Mouse (Mus musculus): ENCODE data around the gene Ptpn7. TPM values are rescaled to one million over a fixed set of nuclear protein-coding genes. Genes with fewer than 3 reads are reported as not detected.

Gene Ptpn7
- total and polyA plus RNA-seq, 2 experiments from 2014 or later, result 0.30 to 3.9 TPM

- DNase-seq (ENCODE audit: low spot score) (no peak), ATAC-seq (ENCODE audit: insufficient read depth, low read depth) (no peak)
Observed at GRCm38 (mm10) chr1:135090914-135091313, 41.6 kb upstream of the Ptpn7 start.

GRCm38 (mm10) chr1:135094723-135095122 lies 37.8 kb upstream of the Ptpn7 start:
- H3K4me1 ChIP-seq (ENCODE audit: control insufficient read depth, insufficient read depth), result peaks cover 37% of the 10 kb centered on the region
- H3K4me3 ChIP-seq (ENCODE audit: low read depth, low read length), result no peak overlapping the region
- H3K4me2 ChIP-seq (ENCODE audit: low read depth, low read length), result no peak overlapping the region
- DNase-seq (ENCODE audit: low spot score) (no peak), ATAC-seq (ENCODE audit: insufficient read depth, low read depth) (no peak)
- TF ChIP-seq EP300 (IDR thresholded peaks at IDR 0.05; ENCODE audit: low read depth) (no peak), CTCF (IDR thresholded peaks at IDR 0.05; ENCODE audit: low read depth) (no peak)
- 35% methylated on average over 7 of the region's 7 CpGs for WGBS
- H3K9me3 ChIP-seq (replicated peaks; ENCODE audit: control insufficient read depth, low read length), result no peaks in the 10 kb centered on the region
- H3K9ac ChIP-seq (replicated peaks; ENCODE audit: low read depth, low read length), result no peak overlapping the region
- peaks cover 3% of the 10 kb centered on the region; the same call in 1 of the 2 replicates for H3K27me3 ChIP-seq (ENCODE audit: control insufficient read depth, insufficient read depth, low read length)
- H3K36me3 ChIP-seq (replicated peaks; ENCODE audit: control insufficient read depth, insufficient read depth, low read length), result no peaks in the 10 kb centered on the region
- peak overlapping the region; percentile 31 for H3K27ac ChIP-seq (ENCODE audit: low read depth)

More at GRCm38 (mm10) chr1:135090914-135091313, 41.6 kb upstream of the Ptpn7 start:
- Histone ChIP-seq H3K27me3 (ENCODE audit: control insufficient read depth, insufficient read depth, low read length) (peaks cover 13% of the 10 kb centered on the region; the same call in 1 of the 2 replicates), H3K4me2 (ENCODE audit: low read depth, low read length) (no peak overlapping the region), H3K9ac (replicated peaks; ENCODE audit: low read depth, low read length) (no peak overlapping the region), H3K4me1 (ENCODE audit: control insufficient read depth, insufficient read depth) (peaks cover 14% of the 10 kb centered on the region), H3K9me3 (replicated peaks; ENCODE audit: control insufficient read depth, low read length) (no peaks in the 10 kb centered on the region), H3K27ac (ENCODE audit: low read depth) (no peak overlapping the region), H3K36me3 (replicated peaks; ENCODE audit: control insufficient read depth, insufficient read depth, low read length) (no peaks in the 10 kb centered on the region), H3K4me3 (ENCODE audit: low read depth, low read length) (no peak overlapping the region)
- 59% methylated on average over 3 of the region's 3 CpGs for WGBS
- TF ChIP-seq CTCF (IDR thresholded peaks at IDR 0.05; ENCODE audit: low read depth) (no peak), EP300 (IDR thresholded peaks at IDR 0.05; ENCODE audit: low read depth) (no peak)

DNA sequence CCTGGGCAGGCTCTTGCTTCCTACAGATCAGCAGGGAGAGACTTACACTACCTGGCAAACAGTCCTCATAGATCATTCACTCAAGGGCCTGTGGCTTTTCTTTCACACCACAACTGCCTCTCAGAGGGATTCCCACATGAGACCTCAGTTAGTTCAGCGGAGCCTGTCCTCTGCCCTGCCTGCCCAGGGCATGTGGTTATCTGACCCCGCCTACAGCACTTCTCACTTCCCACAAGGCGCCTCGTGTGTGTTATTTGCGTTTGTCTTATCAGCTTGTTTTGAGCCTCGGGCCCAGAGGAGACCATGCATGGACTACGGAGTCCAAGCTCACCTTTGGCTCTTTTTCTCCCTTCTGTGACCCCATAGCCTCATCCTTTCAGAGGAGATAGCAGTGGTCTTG lies 37.3 kb upstream of the Ptpn7 start:
- H3K4me2 ChIP-seq (ENCODE audit: low read depth, low read length), result no peak overlapping the region
- no peak; the same call in 1 of the 2 replicates for TF ChIP-seq CTCF (IDR thresholded peaks at IDR 0.05; ENCODE audit: low read depth)
- no peak for TF ChIP-seq EP300 (IDR thresholded peaks at IDR 0.05; ENCODE audit: low read depth)
- peaks cover 37% of the 10 kb centered on the region for H3K4me1 ChIP-seq (ENCODE audit: control insufficient read depth, insufficient read depth)
- ATAC-seq (ENCODE audit: insufficient read depth, low read depth) (peak; percentile 40), DNase-seq (ENCODE audit: low spot score) (peak; percentile 69)
- no peaks in the 10 kb centered on the region for H3K9me3 ChIP-seq (replicated peaks; ENCODE audit: control insufficient read depth, low read length)
- H3K4me3 ChIP-seq (ENCODE audit: low read depth, low read length), result no peak overlapping the region
- WGBS, result 9% methylated on average over 7 of the region's 7 CpGs
- H3K9ac ChIP-seq (replicated peaks; ENCODE audit: low read depth, low read length), result no peak overlapping the region
- H3K27me3 ChIP-seq (ENCODE audit: control insufficient read depth, insufficient read depth, low read length), result peaks cover 1% of the 10 kb centered on the region; the same call in 1 of the 2 replicates
- H3K27ac ChIP-seq (ENCODE audit: low read depth), result peak overlapping the region; percentile 31
- no peaks in the 10 kb centered on the region for H3K36me3 ChIP-seq (replicated peaks; ENCODE audit: control insufficient read depth, insufficient read depth, low read length)

- Histone ChIP-seq H3K4me1 (ENCODE audit: control insufficient read depth, insufficient read depth) (peaks cover 37% of the 10 kb centered on the region), H3K9me3 (replicated peaks; ENCODE audit: control insufficient read depth, low read length) (no peaks in the 10 kb centered on the region), H3K27ac (ENCODE audit: low read depth) (0 out of 2 replicates have a peak overlapping the region, but pooled peaks have one; percentile 31), H3K4me3 (ENCODE audit: low read depth, low read length) (no peak overlapping the region), H3K9ac (replicated peaks; ENCODE audit: low read depth, low read length) (no peak overlapping the region), H3K27me3 (ENCODE audit: control insufficient read depth, insufficient read depth, low read length) (peaks cover 11% of the 10 kb centered on the region; the same call in 1 of the 2 replicates), H3K36me3 (replicated peaks; ENCODE audit: control insufficient read depth, insufficient read depth, low read length) (no peaks in the 10 kb centered on the region), H3K4me2 (ENCODE audit: low read depth, low read length) (no peak overlapping the region)
- DNase-seq (ENCODE audit: low spot score), result no peak
- TF ChIP-seq EP300 (IDR thresholded peaks at IDR 0.05; ENCODE audit: low read depth) (no peak), CTCF (IDR thresholded peaks at IDR 0.05; ENCODE audit: low read depth) (no peak)
- ATAC-seq (ENCODE audit: insufficient read depth, low read depth), result no peak
- 51% methylated on average over 11 of the region's 11 CpGs for WGBS
Observed at GRCm38 (mm10) chr1:135096312-135096711, 36.2 kb upstream of the Ptpn7 start.

- DNase-seq (ENCODE audit: low spot score) (no peak), ATAC-seq (ENCODE audit: insufficient read depth, low read depth) (no peak)
- Histone ChIP-seq H3K9me3 (replicated peaks; ENCODE audit: control insufficient read depth, low read length) (no peaks in the 10 kb centered on the region), H3K4me1 (ENCODE audit: control insufficient read depth, insufficient read depth) (peaks cover 37% of the 10 kb centered on the region), H3K27ac (ENCODE audit: low read depth) (peak overlapping the region; percentile 92), H3K9ac (replicated peaks; ENCODE audit: low read depth, low read length) (no peak overlapping the region), H3K36me3 (replicated peaks; ENCODE audit: control insufficient read depth, insufficient read depth, low read length) (no peaks in the 10 kb centered on the region), H3K27me3 (ENCODE audit: control insufficient read depth, insufficient read depth, low read length) (peaks cover 11% of the 10 kb centered on the region; the same call in 1 of the 2 replicates), H3K4me2 (ENCODE audit: low read depth, low read length) (no peak overlapping the region), H3K4me3 (ENCODE audit: low read depth, low read length) (no peak overlapping the region)
- 93% methylated on average over 6 of the region's 6 CpGs for WGBS
- no peak for TF ChIP-seq CTCF (IDR thresholded peaks at IDR 0.05; ENCODE audit: low read depth)
- no peak for TF ChIP-seq EP300 (IDR thresholded peaks at IDR 0.05; ENCODE audit: low read depth)
Observed at GRCm38 (mm10) chr1:135097441-135097840, 35.1 kb upstream of the Ptpn7 start.

DNA sequence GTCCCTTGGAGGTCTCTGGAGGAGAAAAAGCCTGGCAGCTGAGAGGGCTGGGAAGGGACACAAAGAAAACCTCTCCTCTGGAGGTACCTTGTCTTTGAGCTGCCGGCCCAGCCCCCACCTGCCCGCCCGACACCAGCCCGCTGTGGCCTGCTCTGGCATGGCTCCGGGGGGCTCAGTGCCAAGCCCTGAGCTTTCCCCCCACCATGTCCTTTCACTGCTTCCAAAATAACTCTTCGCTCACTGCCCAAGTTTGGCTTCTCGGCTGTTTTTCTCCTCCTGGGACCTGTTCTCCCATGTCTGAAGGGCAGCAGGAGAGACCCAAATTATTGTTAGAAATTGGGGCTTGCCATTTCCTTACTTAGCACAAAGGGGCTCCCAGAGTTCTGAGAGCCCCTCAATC lies 34.1 kb upstream of the Ptpn7 start:
- Histone ChIP-seq H3K4me2 (ENCODE audit: low read depth, low read length) (no peak overlapping the region), H3K27ac (ENCODE audit: low read depth) (peak overlapping the region; percentile 92), H3K9ac (replicated peaks; ENCODE audit: low read depth, low read length) (peak overlapping the region; percentile 41; the same call in 1 of the 2 replicates), H3K4me1 (ENCODE audit: control insufficient read depth, insufficient read depth) (peaks cover 37% of the 10 kb centered on the region), H3K36me3 (replicated peaks; ENCODE audit: control insufficient read depth, insufficient read depth, low read length) (no peaks in the 10 kb centered on the region), H3K27me3 (ENCODE audit: control insufficient read depth, insufficient read depth, low read length) (peaks cover 15% of the 10 kb centered on the region; the same call in 1 of the 2 replicates), H3K9me3 (replicated peaks; ENCODE audit: control insufficient read depth, low read length) (no peaks in the 10 kb centered on the region), H3K4me3 (ENCODE audit: low read depth, low read length) (no peak overlapping the region)
- DNase-seq (ENCODE audit: low spot score) (peak; percentile 73), ATAC-seq (ENCODE audit: insufficient read depth, low read depth) (peak; percentile 87)
- WGBS, result 31% methylated on average over 7 of the region's 7 CpGs
- TF ChIP-seq EP300 (IDR thresholded peaks at IDR 0.05; ENCODE audit: low read depth) (peak; percentile 39; the same call in 1 of the 2 replicates), CTCF (IDR thresholded peaks at IDR 0.05; ENCODE audit: low read depth) (no peak)
